Mouse (Mus musculus) cerebellum, adult 18-20 months (tissue): ENCODE measurements around the gene Pmm1.

Experiments
- DNase-seq, 2 experiments: peaks; one replicate each; pipeline ENCODE4 v3.0.0; 2021

Pmm1 gene

GRCm38 (mm10) chr15:81955414-81955813, 5.3 kb downstream of the Pmm1 start:
- no peak for DNase-seq

GRCm38 (mm10) chr15:81954716-81955115, 6.0 kb downstream of the Pmm1 start:
- no peak for DNase-seq

GRCm38 (mm10) chr15:81954151-81954583, 6.6 kb downstream of the Pmm1 start:
- DNase-seq = peak; percentile 69 to 71

- DNase-seq = no peak
Observed at GRCm38 (mm10) chr15:81952310-81952709, 8.4 kb downstream of the Pmm1 start.

DNA sequence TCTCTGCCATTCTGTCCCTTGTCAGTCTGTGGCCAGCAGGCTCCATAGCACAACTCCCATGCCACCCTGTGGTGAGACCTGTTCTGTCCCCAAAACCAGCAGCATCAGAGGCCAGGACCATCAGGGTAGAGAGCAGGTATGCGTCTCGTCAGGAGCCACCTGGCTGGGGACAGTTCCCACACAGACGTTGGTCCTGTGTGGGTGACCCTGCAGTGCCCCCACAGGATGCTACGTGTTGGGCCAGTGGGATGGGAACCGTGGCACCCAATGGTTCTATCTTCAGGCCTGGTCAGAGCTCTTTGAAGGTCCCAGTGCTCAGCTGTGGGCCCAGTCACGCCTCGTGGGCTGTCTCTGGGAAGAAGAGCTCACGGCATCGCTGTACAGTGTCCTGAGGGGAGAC, 9.6 kb downstream of the Pmm1 start:
- DNase-seq = no peak

DNA sequence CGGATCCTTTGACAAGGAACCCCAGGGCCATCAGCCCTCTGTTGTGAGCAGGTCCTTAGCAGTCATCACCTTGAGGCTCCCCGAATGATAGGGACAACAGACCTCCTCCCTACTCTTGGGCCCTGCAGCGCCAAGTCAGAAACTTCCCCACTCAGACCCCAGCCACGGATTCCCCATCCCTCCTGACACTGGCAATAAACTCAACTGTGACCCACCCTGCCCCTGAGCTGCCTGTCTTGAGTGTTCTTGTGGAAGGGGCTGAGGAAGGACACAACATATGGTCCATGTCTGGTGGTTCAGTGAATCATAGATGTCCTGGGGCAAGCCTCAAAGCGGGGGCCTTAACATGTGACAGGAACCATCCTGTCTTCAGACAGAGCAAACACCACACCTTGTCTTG, 10.0 kb downstream of the Pmm1 start:
- DNase-seq = no peak

GRCm38 (mm10) chr15:81949476-81950131, 11.1 kb downstream of the Pmm1 start:
- no peak for DNase-seq

GRCm38 (mm10) chr15:81949076-81949475, 11.7 kb downstream of the Pmm1 start:
- no peak for DNase-seq

DNA sequence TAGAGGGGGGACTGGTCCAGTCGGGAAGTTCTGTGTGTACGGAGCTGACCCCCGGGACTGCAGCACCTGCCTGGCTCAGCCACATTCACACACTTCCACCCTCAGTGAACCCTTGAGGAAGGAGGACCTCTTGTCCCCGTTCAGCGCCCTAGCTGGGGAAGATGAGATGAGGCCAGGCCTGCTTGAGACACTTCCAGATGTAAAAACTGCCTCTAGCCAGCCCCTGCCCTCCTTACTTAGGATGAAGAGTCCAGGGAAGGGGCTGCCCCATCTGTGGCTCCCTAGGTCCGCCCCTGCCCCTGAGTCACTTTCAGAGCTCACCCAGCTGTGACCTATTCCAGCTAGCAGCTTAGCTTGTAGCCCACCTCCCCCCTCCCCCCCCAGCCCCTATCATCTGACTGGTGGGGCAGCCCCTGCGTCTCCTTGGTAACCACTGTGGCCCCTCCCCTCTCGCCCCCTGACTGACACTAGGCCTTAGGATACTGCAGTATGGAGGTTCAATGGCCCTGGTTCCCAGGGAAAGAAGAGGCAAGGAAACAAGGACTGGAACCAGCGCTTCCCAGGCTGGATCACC, 17.5 kb downstream of the Pmm1 start:
- DNase-seq = no peak

DNA sequence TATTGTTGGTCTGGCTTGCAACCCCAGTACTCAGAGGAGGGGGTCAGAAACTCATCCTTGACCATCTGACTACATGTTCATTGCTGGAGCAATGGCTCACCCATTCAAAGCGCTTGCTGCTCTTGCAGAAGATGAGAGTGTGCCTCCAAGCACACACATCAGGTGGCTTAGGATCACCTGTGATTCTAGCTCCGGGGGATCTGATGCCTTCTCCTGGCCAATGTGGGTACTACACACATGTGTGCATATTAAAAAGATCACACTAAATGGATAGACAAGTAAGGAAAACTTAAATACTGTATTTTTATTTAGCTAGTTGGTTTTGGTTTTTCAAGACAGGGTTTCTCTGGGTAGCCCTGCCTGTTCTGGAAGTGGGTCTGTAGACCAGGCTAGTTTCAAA, 19.7 kb downstream of the Pmm1 start:
- DNase-seq = no peak

DNA sequence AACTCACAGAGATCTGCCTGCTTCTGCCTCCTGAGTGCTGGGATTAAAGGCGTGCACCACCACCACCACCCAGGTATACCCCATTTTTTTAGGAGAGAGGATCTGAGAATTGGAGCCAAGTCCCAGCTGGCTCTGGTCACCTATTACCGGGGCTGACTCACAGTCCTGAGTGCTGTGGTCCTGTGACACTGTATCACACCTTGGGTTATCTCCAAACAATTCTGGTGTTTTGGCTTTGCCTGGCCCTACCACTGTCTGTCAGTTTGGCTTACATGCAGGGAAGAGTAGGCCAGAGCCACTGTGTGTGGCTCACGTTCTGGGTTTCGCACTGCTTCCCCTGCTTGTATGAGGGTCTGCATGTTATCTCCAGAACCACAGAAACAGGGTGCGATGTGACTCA, 20.5 kb downstream of the Pmm1 start:
- peak; percentile 35 to 41 for DNase-seq

DNA sequence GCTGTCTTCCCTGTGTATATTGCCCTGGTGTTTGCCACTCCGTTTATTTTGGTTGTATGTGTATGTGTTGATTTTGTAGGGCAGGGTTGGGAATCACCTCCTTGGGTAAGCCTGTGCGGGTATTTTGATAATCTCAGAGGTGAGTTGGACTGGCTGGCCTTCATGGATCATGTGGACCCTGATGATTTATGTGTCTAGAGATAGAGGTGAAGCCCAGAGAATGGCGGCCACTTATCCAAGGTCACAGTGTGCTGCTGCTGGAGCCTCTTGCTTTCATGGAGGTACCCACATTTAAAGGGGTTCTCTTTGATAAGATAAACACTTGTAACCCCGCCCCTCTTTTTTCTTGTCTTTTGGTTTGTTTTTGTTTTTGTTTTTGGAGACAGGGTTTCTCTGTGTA, 21.0 kb downstream of the Pmm1 start:
- DNase-seq = peak in 1 of 2 experiments; percentile 13

GRCm38 (mm10) chr15:81939157-81939715, 21.5 kb downstream of the Pmm1 start:
- DNase-seq = peak in 1 of 2 experiments; percentile 14

GRCm38 (mm10) chr15:81938246-81938645, 22.5 kb downstream of the Pmm1 start:
- DNase-seq = peak; percentile 79 to 81

- peak; percentile 62 to 66 for DNase-seq
Observed at GRCm38 (mm10) chr15:81937098-81937972, 23.4 kb downstream of the Pmm1 start.

GRCm38 (mm10) chr15:81936679-81937078, 24.1 kb downstream of the Pmm1 start, which contains the start of gene Csdc2:
TSS of gene Csdc2 (plus strand) at chr15:81936759.
- DNase-seq = peak; percentile 78 to 86

DNA sequence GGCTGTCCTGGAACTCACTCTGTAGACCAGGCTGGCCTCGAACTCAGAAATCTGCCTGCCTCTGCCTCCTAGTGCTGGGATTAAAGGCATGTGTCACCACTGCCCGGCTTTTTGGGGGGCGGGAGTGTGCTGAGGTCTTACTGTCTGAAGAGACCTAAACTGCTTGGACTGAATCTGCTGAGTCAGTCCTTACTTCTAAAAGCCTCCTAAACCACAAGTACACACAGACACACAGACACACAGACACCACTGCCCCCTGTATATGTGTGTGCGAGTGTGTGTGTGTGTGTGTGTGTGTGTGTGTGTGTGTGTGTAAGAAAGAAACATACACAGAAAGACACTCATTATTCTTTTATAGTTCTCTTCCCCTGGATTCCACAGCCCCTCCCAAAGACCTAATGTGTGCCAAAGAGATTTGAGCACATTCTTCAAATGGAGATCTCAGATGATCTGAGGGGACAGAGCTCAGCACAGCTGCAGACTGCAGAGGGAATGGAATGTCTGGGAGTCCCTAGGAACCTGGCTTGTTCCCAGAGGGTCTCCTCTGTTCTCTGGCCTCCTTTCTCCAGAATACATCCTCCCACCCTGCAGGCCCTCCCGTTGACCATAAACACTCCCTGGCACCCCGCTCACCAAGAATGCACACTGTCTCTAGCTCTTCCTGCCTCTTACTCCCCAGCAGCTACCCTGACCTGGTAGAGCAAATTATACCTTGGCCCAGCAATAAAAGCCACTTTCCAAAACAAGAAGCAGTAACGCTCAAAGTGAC, 24.7 kb downstream of the Pmm1 start:
- no peak for DNase-seq

GRCm38 (mm10) chr15:81933986-81934385, 26.7 kb downstream of the Pmm1 start:
- no peak for DNase-seq

GRCm38 (mm10) chr15:81932951-81933470, 27.7 kb downstream of the Pmm1 start:
- no peak for DNase-seq

- no peak for DNase-seq
Observed at GRCm38 (mm10) chr15:81928277-81928676, 32.5 kb downstream of the Pmm1 start.

DNA sequence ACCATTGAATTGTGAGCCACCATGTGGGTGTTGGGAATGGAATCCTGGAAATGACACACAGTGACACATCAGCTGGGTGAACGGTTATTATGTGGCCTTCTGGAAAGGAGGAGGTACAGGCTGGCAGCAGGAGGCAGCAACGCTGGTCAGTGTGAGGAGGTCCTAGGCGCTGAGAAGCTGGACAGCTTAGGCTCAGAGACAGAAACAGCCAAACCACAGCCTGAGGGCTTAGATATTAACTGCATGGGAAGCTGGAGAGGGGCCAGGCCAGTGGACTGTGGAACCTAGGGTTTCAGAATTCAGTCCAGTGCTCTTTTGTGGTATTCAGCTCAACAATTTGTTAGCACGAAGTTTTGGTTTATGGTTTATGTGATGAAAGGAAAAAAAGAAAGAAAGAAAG, 33.0 kb downstream of the Pmm1 start:
- no peak for DNase-seq

DNA sequence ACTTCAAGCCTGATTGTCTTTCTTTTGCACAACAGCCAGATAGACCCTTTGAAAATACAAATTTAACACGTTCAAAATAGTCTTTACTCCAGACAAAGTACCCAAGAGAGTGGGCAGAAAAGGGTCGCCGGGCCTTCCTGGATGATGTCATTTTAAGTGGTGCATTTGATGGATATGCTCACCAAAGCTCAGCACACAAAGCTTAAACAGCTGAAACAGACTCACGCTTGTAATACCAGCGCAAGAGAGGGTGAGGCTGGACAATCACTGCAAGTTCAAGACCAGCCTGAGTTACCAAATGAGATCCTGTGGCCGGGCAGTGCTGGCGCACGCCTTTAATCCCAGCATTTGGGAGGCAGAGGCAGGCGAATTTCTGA, 34.3 kb downstream of the Pmm1 start:
- no peak for DNase-seq
